Mouse (Mus musculus): Measurements from ENCODE around the gene Vps8.
"Not testable (repeated sequence)": the region's sequence is repeated elsewhere in the genome, so short reads cannot be mapped to it uniquely, and the experiment has no call there.

Vps8 gene

DNA sequence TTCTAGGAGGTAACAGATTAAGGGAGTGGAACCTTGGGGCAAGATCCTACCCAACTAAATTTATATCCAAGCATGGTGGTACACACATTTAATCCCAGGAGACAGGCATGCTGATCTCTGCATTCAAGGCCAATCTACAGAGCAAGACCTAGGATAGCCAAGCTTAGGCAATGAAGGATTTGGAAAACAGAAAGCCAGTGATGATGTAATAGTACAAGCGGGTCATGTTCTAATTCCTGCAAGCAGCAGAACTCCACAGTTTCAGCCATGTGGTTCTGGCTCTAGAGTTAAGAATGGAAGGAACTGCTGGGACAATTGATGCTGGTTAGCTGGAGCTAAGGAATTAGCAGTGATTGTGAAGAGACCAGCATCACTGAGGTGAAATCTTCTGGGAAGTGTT, 250.7 kb downstream of the Vps8 start:
- DNase-seq: not testable (repeated sequence)

DNA sequence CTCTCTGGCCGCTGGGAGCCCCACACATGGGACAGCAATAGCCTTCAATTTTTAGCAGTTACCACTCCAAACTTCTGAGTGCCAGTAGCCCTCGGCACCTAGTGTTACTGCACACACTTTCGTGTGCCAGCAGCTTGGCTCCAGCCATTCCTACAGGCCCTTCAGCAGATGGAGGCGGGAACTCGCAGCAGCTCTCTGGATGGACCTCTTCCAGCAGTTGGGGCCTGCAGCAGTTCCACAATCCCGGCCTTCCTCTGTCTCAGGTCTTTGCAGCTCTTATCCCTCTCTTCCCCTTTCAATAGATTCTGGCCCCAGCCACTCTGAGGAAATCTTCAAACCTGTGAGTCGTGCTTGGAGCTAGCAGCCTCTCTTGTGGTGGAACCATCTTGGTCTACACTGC, 253.9 kb downstream of the Vps8 start:
- no peak for DNase-seq

DNA sequence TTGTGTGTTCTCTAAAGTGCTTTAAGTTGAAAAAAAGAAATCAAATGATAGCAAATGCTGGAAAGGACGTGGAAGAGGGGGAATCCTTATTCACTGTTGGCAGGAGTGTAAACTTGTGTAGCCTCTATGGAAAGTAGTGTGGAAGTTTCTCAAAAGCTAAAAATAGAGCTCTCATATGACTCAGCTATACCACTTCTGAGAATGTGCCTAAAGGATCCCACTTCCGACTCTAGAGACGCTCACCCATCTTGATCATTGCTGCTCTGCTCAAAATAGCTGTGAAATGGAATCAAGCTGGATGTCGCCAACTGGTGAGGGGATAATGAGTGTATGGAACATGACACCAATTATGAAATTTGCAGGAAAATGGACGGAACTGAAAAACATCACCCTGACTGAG, 264.5 kb downstream of the Vps8 start:
- DNase-seq: no peak

DNA sequence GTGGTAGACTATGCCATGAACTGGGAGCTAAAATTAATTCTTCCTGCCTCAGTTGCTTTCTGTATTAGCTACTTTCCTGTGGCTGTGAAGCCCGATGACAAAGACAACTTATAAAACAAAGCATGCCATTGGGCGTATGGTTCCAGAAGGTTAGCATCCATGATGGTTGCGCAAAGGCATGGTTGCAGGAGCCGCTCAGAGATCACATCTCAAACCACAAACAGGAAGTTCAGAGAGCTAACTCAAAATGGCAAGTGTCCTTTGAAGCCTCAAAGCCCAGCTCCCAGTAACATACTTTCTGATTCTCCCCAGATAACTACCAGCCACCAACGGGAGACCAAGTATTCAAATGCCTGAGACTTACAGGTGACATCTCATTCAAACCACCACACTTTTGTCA, 266.2 kb downstream of the Vps8 start:
- no peak for DNase-seq

DNA sequence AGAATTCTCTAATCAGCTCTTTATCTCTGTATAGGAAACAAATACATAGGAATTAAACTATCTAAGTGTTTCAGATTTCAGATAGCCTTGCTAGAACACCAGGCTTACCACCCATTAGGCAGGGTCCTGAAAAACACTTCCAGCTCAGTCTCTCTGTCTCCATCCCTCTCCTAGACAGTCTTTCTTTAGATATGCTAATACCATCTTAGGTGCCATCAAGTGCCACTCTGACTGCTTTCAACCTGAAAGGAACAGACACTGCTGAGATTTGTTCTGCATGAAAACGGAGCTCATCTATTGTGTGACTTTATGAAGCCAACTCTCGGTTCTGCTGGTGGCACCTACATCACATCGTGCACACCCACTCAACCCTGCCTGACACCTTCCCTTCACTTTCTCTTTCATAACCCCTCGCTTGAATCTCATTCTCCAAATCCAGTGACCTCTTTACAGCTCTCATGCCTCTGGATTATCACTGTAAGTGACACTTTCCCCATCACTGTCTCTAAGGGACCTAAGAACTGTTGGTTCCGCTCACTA, 267.4 kb downstream of the Vps8 start:
- DNase-seq: no peak

DNA sequence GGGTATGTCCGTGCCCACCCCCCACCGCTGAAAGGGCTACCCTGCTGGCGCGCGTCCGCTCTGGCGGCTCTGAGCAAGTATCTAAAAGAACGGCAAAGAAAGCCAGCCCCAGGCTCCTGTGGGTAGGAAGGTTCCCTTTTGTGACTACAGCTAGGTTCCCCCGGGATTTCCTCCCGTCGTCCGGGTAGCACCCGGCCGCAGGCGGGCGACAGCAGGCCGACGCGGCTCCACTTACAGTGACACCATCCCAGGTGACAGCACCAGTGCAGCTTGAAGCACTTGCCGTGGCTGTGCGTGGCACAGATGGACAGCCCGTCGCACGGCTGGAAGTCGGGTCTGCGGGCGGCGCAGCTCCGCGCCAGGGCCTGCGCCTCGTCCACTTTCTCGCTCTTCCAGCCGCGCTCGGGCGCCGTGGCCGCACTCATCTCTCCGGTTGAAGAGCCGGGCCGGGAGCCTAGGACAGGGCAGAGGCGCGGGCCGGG, 271.1 kb downstream of the Vps8 start:
- peak; percentile 53 to 68 for DNase-seq
